Comparison of ENCODE assay signal across 21 mouse cellular contexts in genomic region chr8:93866271-93866670, GRCm38 (mm10). TPM values are rescaled to one million over a fixed set of nuclear protein-coding genes. Genes with fewer than 3 reads are reported as not detected.
DNase-seq lines count a peak whose midpoint lies in the region; ATAC-seq and TF ChIP-seq lines count a peak whose summit lies in the region.
"Had no signal": no experiment of that assay in that cellular context is flagged by ENCODE, and none has a peak within 500 bp of the region (broad histone marks: within the 10 kb centered on the region; RNA-seq: fewer than 3 reads in every experiment).

No protein-coding gene starts in this region.

- WGBS in midbrain, embryonic 11.5 days, result 91% methylated on average over 7 of the region's 7 CpGs
- WGBS in midbrain, embryonic 14.5 days, result 84% methylated on average over 7 of the region's 7 CpGs
- WGBS in lung, postnatal 0 days, result 81% methylated on average over 7 of the region's 7 CpGs

- no peaks in the 10 kb centered on the region for H3K9me3 ChIP-seq in midbrain, embryonic 11.5 days (ENCODE audit: control insufficient read depth, low read length)
- H3K9me3 ChIP-seq in midbrain, embryonic 14.5 days (ENCODE audit: control insufficient read depth, low read length), result no peaks in the 10 kb centered on the region
- no peaks in the 10 kb centered on the region for H3K9me3 ChIP-seq in lung, postnatal 0 days (ENCODE audit: low read length)
- H3K9me3 ChIP-seq: embryonic facial prominence, embryonic 12.5 days; embryonic facial prominence, embryonic 15.5 days; hindbrain, embryonic 12.5 days; hindbrain, embryonic 15.5 days had no signal

- ATAC-seq in frontal cortex, adult (ENCODE audit: low TSS enrichment), result peak; percentile 54; the same call in 1 of the 2 replicates
- no peak for ATAC-seq in midbrain, embryonic 11.5 days (ENCODE audit: low FRiP score)
- ATAC-seq in midbrain, embryonic 14.5 days (ENCODE audit: low FRiP score, low TSS enrichment), result no peak
- no peak for ATAC-seq in lung, postnatal 0 days
- ATAC-seq: forebrain, embryonic 14.5 days; forebrain, postnatal 0 days had no signal

- no peak overlapping the region for H3K4me3 ChIP-seq in midbrain, embryonic 11.5 days (ENCODE audit: low read depth, low read length)
- H3K4me3 ChIP-seq in midbrain, embryonic 14.5 days (replicated peaks; ENCODE audit: low read depth, low read length), result no peak overlapping the region
- no peak overlapping the region for H3K4me3 ChIP-seq in lung, postnatal 0 days (ENCODE audit: low read depth, low read length)
- H3K4me3 ChIP-seq: embryonic facial prominence, embryonic 12.5 days; embryonic facial prominence, embryonic 15.5 days; hindbrain, embryonic 12.5 days; hindbrain, embryonic 15.5 days had no signal

- no peak overlapping the region for H3K27ac ChIP-seq in midbrain, embryonic 11.5 days (ENCODE audit: low read depth, low read length)
- H3K27ac ChIP-seq in midbrain, embryonic 14.5 days (replicated peaks; ENCODE audit: low read depth, low read length), result no peak overlapping the region
- H3K27ac ChIP-seq in lung, postnatal 0 days (ENCODE audit: low read length), result no peak overlapping the region
- H3K27ac ChIP-seq: embryonic facial prominence, embryonic 12.5 days; embryonic facial prominence, embryonic 15.5 days; hindbrain, embryonic 12.5 days; hindbrain, embryonic 15.5 days had no signal

- no peak overlapping the region for H3K9ac ChIP-seq in midbrain, embryonic 11.5 days (ENCODE audit: low read length)
- H3K9ac ChIP-seq in midbrain, embryonic 14.5 days (replicated peaks; ENCODE audit: low read length), result no peak overlapping the region
- H3K9ac ChIP-seq in lung, postnatal 0 days (replicated peaks; ENCODE audit: low read depth), result no peak overlapping the region
- H3K9ac ChIP-seq: embryonic facial prominence, embryonic 12.5 days; embryonic facial prominence, embryonic 15.5 days; forebrain, postnatal 0 days; hindbrain, embryonic 12.5 days; hindbrain, embryonic 15.5 days had no signal

- no peaks in the 10 kb centered on the region for H3K27me3 ChIP-seq in midbrain, embryonic 11.5 days (ENCODE audit: control insufficient read depth, insufficient read depth, low read length)
- H3K27me3 ChIP-seq in midbrain, embryonic 14.5 days (ENCODE audit: control insufficient read depth, insufficient read depth, low read length), result no peaks in the 10 kb centered on the region
- H3K27me3 ChIP-seq in lung, postnatal 0 days (replicated peaks; ENCODE audit: insufficient read depth, low read length), result no peaks in the 10 kb centered on the region
- H3K27me3 ChIP-seq: embryonic facial prominence, embryonic 12.5 days; embryonic facial prominence, embryonic 15.5 days; hindbrain, embryonic 12.5 days; hindbrain, embryonic 15.5 days had no signal

- H3K4me1 ChIP-seq in midbrain, embryonic 11.5 days (ENCODE audit: control insufficient read depth, insufficient read depth, low read length), result no peaks in the 10 kb centered on the region
- H3K4me1 ChIP-seq in midbrain, embryonic 14.5 days (ENCODE audit: control insufficient read depth, insufficient read depth, low read length), result 0 out of 2 replicates have a peak, but pooled peaks cover 7% of the 10 kb centered on the region
- H3K4me1 ChIP-seq in lung, postnatal 0 days (ENCODE audit: insufficient read depth, low read depth, low read length), result no peaks in the 10 kb centered on the region
- H3K4me1 ChIP-seq: embryonic facial prominence, embryonic 15.5 days had no signal

- H3K36me3 ChIP-seq in midbrain, embryonic 11.5 days (ENCODE audit: control insufficient read depth, insufficient read depth, low read length), result no peaks in the 10 kb centered on the region
- H3K36me3 ChIP-seq in midbrain, embryonic 14.5 days (ENCODE audit: control insufficient read depth, insufficient read depth, low read length), result peaks cover 7% of the 10 kb centered on the region; the same call in 1 of the 2 replicates
- no peaks in the 10 kb centered on the region for H3K36me3 ChIP-seq in lung, postnatal 0 days (ENCODE audit: insufficient read depth, low read length)
- H3K36me3 ChIP-seq: embryonic facial prominence, embryonic 12.5 days; embryonic facial prominence, embryonic 15.5 days; hindbrain, embryonic 12.5 days; hindbrain, embryonic 15.5 days had no signal

- TF ChIP-seq EP300 in lung, postnatal 0 days (IDR thresholded peaks at IDR 0.05), result no peak

- no peak for TF ChIP-seq CTCF in lung, postnatal 0 days (IDR thresholded peaks at IDR 0.05)

- H3K4me2 ChIP-seq in midbrain, embryonic 11.5 days, result no peak overlapping the region
- no peak overlapping the region for H3K4me2 ChIP-seq in midbrain, embryonic 14.5 days (ENCODE audit: low read length)
- no peak overlapping the region for H3K4me2 ChIP-seq in lung, postnatal 0 days (replicated peaks; ENCODE audit: low read depth, low read length)
- H3K4me2 ChIP-seq: embryonic facial prominence, embryonic 12.5 days; embryonic facial prominence, embryonic 15.5 days; heart, embryonic 11.5 days; hindbrain, embryonic 12.5 days; hindbrain, embryonic 15.5 days had no signal

- no peak for DNase-seq in frontal cortex, postnatal 25 days (ENCODE audit: low spot score in 2 of 2)
- DNase-seq in midbrain, embryonic 11.5 days (ENCODE audit: low spot score, missing footprints), result peak; percentile 19
- DNase-seq in midbrain, embryonic 14.5 days, result no peak
- DNase-seq in NIH3T3 (ENCODE audit: low read depth), result peak; percentile 53
- no peak for DNase-seq in lung, postnatal 0 days (ENCODE audit: low spot score)
- DNase-seq in spleen, postnatal 4 days (ENCODE audit: low spot score in 2 of 2), result no peak
- DNase-seq: adrenal gland, adult 2 months; adrenal gland, postnatal 14 days; cerebellum, adult 11-12 months; cerebellum, adult 9-10 months; cerebellum, postnatal 14 days; forebrain, postnatal 0 days; gastrocnemius, postnatal 14 days; heart, adult 11 months had no signal

RNA-seq across cellular contexts. Expression of gene Gnao1, which starts 56.5 kb away (rescaled TPM):
- 32.1 and 35.1 TPM in 2 replicates for polyA plus RNA-seq in midbrain, embryonic 11.5 days (2014; fragmentation: Nextera tagmentation; extraction: Ambion mirVana)
- polyA plus RNA-seq in midbrain, embryonic 14.5 days (2014; fragmentation: Nextera tagmentation; extraction: Ambion mirVana), result 179 and 213 TPM in 2 replicates
- polyA plus RNA-seq in lung, postnatal 0 days (2015; fragmentation: Nextera tagmentation; extraction: Ambion mirVana), result 5.9 and 8.5 TPM in 2 replicates

Comparison
In these comparisons a context has a peak if more than half of its experiments do, and no peak if none do; other contexts are left out.
1. DNase-seq: peak in midbrain, embryonic 11.5 days (single experiment) and NIH3T3 (single experiment); none in frontal cortex, postnatal 25 days (0 of 2), midbrain, embryonic 14.5 days (single experiment), lung, postnatal 0 days (single experiment) and spleen, postnatal 4 days (0 of 2).